Mouse (Mus musculus) thymus, adult 2 months (tissue): ENCODE measurements around the gene Edf1. TPM values are rescaled to one million over a fixed set of nuclear protein-coding genes. Genes with fewer than 3 reads are reported as not detected.

ENCODE experiments used
- DNase-seq: peaks from one replicate; pipeline ENCODE4 v3.0.0; 2021
- H3K27ac ChIP-seq: fragments of 200-500 bp; 2 replicates; pipeline ENCODE4 v1.5.1; 2012; ENCODE audit warnings: low read length, control low read depth; ENCODE audit not compliant: control insufficient read depth, insufficient read depth
- H3K27me3 ChIP-seq: fragments of 200-500 bp; 2 replicates; pipeline ENCODE4 v1.6.1; 2012; ENCODE audit warnings: mild to moderate bottlenecking, low read length, moderate library complexity, mixed read lengths; ENCODE audit not compliant: control insufficient read depth, insufficient read depth
- H3K36me3 ChIP-seq: fragments of 200-500 bp; 2 replicates; pipeline ENCODE4 v1.6.1; 2012; ENCODE audit warnings: mild to moderate bottlenecking, low read length, moderate library complexity; ENCODE audit not compliant: control insufficient read depth, insufficient read depth
- H3K4me1 ChIP-seq: fragments of 200-500 bp; replicated peaks from 2 replicates; pipeline ENCODE4 v1.6.1; 2012; ENCODE audit warnings: low read length; ENCODE audit not compliant: control insufficient read depth, insufficient read depth
- H3K4me3 ChIP-seq: fragments of 200-500 bp; 2 replicates; pipeline ENCODE4 v1.5.1; 2012; ENCODE audit warnings: mild to moderate bottlenecking, low read length, control low read depth, moderate library complexity; ENCODE audit not compliant: control insufficient read depth, insufficient read depth
- CTCF ChIP-seq: fragments of 200-500 bp; IDR thresholded peaks from 2 replicates; pipeline ENCODE4 v1.5.1; 2012; ENCODE audit warnings: mild to moderate bottlenecking, control low read depth, low read length, moderate library complexity, borderline replicate concordance; ENCODE audit not compliant: control insufficient read depth, poor library complexity, insufficient read depth; ENCODE audit errors: extremely low read depth
- POLR2A ChIP-seq: fragments of 200-500 bp; IDR thresholded peaks from 2 replicates; pipeline ENCODE4 v1.6.1; 2012; ENCODE audit warnings: mild to moderate bottlenecking, low read length, control low read depth, moderate library complexity; ENCODE audit not compliant: control insufficient read depth, poor library complexity, insufficient read depth; ENCODE audit errors: extremely low read depth
- WGBS: fragments of 180-500 bp; shearing (Covaris S2); methylation state at CpG from one replicate; pipeline ENCODE4 v1.1.7; 2018; 5-methylcytosine and 5-hydroxymethylcytosine counted together
- polyA plus RNA-seq: library from polyadenylated mRNA; depleted of rRNA; stranded (reverse); fragments of >200 nt; gene quantifications from 2 replicates; pipeline ENCODE4 v1.2.3, GENCODE M21; 2012

Gene Edf1
- polyA plus RNA-seq, 1 experiment, result 142 TPM

DNA sequence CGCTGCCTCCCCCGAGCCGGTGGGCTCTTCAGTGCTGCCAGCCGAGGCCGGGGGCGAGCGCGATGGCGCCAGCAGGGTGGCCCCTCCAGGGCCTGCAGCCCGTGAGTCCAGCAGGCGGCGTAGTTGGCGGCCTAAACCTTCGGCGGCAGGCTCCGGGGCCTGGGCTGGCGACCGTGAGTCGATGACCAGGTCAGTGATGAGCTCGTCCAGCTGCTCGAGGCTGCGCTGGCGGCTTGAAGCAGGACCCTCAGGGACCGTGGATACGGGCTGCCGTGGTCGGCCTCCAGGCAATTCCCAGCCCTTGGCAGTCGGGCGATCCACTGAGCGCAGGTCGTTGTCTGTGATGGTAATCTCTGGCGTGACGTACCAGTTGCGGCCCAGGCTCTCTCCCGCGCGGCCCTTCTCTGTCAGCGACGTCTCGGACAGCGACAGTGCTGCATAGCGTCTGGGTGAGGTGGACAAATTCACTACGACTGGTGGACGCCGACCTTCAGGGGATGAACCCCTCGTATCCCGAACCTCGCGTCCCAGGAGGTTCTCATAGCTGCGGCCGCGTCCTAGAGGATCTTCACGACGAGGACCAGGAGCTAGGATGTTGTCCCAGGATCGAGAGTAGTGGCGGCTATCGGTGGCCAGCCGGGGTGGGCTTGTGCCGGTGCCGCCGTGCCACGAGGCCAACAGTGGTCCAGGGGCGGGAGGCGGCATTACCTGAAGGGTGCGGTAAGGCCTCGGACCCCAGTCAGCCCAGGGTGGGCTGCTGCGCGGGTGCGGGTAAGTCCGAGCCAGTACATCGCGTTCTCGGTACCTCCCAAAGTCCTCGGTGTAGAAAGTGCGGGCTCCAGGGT lies 20.5 kb downstream of the Edf1 start:
- WGBS, result 11% methylated on average over 75 of the region's 75 CpGs
- no peak overlapping the region for H3K27ac ChIP-seq
- 0 out of 2 replicates have a peak, but pooled peaks have one; percentile 15 for TF ChIP-seq POLR2A
- TF ChIP-seq CTCF, result no peak
- peaks cover 58% of the 10 kb centered on the region for H3K4me1 ChIP-seq
- H3K27me3 ChIP-seq, result peaks cover 29% of the 10 kb centered on the region
- H3K4me3 ChIP-seq, result no peak overlapping the region
- no peaks in the 10 kb centered on the region for H3K36me3 ChIP-seq
- DNase-seq, result no peak

DNA sequence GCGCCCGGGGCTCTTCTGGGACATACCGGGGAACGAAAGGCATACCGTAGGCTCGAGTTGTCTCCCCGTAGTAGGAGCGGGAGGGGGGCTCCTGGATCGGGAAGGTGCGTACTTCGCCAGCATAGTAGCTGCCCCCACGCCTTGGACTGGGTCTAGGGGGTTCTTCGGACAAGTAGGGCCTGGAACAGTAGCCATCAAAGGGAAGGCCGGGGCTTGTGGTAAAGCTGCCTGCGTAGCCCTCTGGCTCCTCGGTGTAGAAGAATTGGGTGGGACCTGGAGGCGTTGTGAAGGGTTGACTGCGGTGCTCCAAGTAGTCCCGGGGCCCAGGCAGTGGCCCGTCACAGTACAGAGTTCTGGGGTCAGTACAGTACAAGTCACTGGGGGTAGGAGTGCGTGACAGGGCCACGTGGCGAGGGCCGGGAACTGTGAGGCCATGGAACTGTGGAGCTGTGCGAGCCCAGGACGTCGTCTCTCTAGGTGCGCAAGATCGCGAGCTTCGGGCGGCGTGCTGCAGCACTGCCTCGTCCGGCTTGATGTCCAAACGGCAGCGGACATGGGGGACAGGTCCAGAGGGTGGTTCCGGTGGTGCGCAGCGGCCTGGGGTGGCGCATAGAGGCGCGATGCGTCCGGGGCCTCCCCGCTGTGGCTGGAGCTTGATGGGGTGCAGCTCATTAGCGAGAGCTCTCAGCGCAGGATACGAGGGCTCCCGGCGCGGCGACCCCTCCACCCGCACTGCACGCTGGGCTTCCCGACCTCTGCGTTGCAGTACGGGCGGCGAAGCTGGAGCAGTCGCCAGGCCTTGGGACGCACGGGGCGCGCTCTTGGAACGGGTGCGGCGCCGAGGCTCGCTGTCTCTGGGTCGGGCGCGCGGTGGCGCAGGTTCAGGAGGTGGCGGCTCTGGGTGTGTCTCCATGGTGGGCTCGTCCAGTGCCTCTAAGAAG lies 21.4 kb downstream of the Edf1 start:
- H3K27me3 ChIP-seq, result peaks cover 29% of the 10 kb centered on the region
- DNase-seq, result no peak
- no peak overlapping the region for H3K27ac ChIP-seq
- H3K4me1 ChIP-seq, result peaks cover 54% of the 10 kb centered on the region
- no peaks in the 10 kb centered on the region; the same call in 1 of the 2 replicates for H3K36me3 ChIP-seq
- no peak overlapping the region for H3K4me3 ChIP-seq
- WGBS, result 8% methylated on average over 77 of the region's 77 CpGs
- TF ChIP-seq CTCF (no peak), POLR2A (no peak)

DNA sequence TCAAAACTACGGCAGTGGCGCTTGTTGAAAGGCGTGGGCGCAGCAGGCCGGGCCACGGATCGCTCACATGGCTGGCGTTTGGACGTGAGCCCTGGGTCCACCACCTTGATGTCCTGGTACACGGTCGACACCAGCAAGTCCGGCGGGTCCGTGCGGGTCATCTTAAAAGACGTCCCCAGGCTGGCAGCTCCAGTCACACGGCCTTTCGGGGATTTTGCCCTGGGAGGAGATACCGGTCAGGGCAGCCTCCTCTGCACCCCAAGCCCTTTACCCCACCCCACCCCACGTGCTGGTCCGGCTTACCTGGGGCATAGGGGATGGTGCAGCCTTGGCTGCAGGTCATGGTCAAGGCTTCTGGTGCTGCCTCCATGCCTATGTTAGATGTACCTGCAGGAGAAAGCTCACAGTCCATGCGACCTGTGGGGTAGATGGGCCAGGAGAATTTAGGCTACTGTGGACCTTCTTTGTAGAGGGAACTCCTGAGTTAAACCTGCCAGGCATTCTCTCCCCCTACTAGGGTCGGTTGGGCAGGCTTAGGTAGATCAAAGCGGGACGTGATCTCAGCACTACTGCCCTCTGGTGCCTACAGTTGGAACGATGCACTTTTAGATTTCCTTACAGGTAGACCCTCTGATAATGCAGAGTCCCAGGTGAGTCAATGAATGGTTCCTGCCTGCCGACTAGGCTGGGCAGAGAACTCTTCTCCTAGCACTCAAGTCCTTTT lies 22.3 kb downstream of the Edf1 start:
- 7% methylated on average over 27 of the region's 27 CpGs for WGBS
- peaks cover 51% of the 10 kb centered on the region for H3K4me1 ChIP-seq
- H3K27me3 ChIP-seq, result peaks cover 29% of the 10 kb centered on the region
- no peaks in the 10 kb centered on the region; the same call in 1 of the 2 replicates for H3K36me3 ChIP-seq
- TF ChIP-seq CTCF (no peak), POLR2A (no peak)
- H3K27ac ChIP-seq, result no peak overlapping the region
- peak; percentile 77 for DNase-seq
- no peak overlapping the region for H3K4me3 ChIP-seq

DNA sequence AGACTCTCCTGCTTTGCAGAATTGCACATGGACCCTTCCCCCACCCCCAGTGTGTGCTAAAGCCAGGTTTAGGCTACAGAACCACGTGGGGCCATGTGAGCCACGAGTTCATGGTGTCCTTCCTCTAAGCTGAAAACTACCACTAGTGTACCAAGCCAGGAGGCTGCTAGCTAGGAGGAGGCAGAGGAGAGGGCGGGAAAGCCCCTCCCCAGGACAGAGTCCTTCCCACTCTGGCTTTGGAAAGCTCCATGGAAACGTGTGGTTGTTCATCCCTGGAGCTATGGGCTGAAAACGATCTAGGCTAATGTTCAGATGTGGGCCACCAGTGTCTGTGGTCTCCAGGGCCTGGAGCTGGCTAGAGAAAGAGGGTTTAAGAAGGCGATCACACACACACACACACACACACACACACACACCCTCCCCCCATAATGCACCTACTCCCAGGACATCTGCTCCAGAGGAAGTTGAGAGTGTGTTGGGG lies 23.0 kb downstream of the Edf1 start:
- DNase-seq, result no peak
- H3K4me1 ChIP-seq, result peaks cover 47% of the 10 kb centered on the region
- no peaks in the 10 kb centered on the region; the same call in 1 of the 2 replicates for H3K36me3 ChIP-seq
- peaks cover 29% of the 10 kb centered on the region for H3K27me3 ChIP-seq
- peak; percentile 29; the same call in 1 of the 2 replicates for TF ChIP-seq CTCF
- TF ChIP-seq POLR2A, result no peak
- no peak overlapping the region for H3K4me3 ChIP-seq
- no peak overlapping the region for H3K27ac ChIP-seq
- WGBS, result 36% methylated on average over 6 of the region's 6 CpGs

DNA sequence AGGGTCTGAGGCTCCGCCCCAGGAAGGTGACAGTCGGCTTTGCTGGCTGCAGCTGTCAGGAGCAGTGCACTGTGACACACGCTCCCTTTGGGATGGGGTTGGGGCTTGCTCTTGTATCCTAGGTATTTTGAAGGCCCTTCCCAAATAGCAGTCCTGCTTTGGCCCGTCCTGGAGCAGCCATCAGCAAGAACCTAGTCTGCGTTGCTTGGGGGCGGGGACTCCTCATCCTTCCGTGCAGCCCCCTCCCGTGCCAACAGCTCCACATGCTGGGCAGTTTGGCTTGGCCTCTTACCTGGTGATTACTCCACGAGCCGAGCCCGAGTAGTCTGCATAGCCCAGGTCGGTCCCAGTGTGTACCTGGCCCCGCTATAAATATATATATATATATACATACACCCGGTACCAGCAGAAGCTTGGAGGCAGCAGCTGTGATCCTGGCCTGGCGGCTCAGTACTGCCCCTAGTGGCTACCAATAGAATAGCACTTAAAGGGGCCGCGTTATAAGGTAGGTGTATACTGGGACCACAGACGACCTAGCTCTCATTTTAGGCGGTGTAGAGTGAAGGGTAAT lies 23.7 kb downstream of the Edf1 start, which contains the start of gene Ajm1:
Gene Ajm1 (minus strand): TSS at position 464 of the 571 bp plus-strand sequence.
- 6% methylated on average over 19 of the region's 19 CpGs for WGBS
- TF ChIP-seq CTCF (no peak), POLR2A (no peak)
- H3K36me3 ChIP-seq, result no peaks in the 10 kb centered on the region; the same call in 1 of the 2 replicates
- H3K27ac ChIP-seq, result no peak within 1 kb of the TSS
- peak within 1 kb of the TSS; percentile 30 for H3K4me3 ChIP-seq
- H3K27me3 ChIP-seq, result peaks cover 29% of the 10 kb centered on the region
- peaks cover 42% of the 10 kb centered on the region for H3K4me1 ChIP-seq
- peak; percentile 72 for DNase-seq
